Mouse (Mus musculus) adrenal gland, adult 2 months (tissue): ENCODE data around the gene Gm10153. TPM values are rescaled to one million over a fixed set of nuclear protein-coding genes. Genes with fewer than 3 reads are reported as not detected.
"Not testable (repeated sequence)": the region's sequence is repeated elsewhere in the genome, so short reads cannot be mapped to it uniquely, and the experiment has no call there.

Source experiments
- DNase-seq: peaks from one replicate; pipeline ENCODE4 v3.0.0; 2021
- polyA plus RNA-seq: library from polyadenylated mRNA; depleted of rRNA; stranded (reverse); fragments of >200 nt; gene quantifications from 2 replicates; pipeline ENCODE4 v1.2.3, GENCODE M21; 2012; rRNA removed
- total RNA-seq, 2 experiments: library from RNA; stranded (reverse); gene quantifications; 2 replicates each; pipeline ENCODE4 v1.2.3; 2021

Gm10153 gene
- total and polyA plus RNA-seq, 3 experiments: not detected

DNA sequence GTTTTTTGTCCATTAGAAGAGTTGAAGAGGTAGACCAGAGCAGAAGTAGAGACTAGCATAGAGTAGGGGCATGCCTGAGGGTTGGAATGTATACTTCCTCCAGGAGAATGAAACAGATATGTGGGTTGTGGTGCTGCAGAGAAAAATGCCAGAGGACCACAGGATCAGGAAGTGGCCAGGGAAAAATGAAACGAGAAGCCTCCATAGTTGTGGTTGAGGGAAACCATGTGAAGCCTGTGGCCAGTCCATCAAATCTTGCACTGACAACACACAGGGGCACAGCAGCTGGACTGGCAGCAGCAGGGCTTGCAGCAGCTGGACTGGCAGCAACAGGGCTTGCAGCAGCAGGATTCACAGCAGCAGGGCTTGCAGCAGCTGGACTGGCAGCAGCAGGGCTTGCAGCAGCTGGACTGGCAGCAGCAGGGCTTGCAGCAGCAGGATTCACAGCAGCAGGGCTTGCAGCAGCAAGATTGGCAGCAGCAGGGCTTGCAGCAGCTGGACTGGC is 46.6 kb downstream of the Gm10153 start:
- DNase-seq: not testable (repeated sequence)

DNA sequence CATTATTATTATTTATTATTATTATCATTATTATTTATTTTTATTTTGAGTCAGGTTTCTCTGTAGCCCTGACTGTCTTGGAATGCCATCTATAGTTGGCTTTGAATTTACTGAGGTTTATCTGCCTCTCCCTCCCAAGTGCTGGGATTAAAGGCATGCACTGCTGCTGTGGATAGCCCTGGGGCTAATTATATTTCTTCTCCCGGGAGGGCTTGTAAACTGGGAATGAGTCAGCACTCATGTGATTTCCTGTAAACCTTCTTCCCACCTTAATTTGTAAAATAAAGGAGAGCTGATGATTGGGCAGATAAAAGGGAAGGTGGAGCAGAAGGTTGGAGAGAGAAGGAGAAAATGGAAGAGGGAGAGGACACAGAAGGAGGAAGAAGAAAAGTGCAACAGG is 49.5 kb downstream of the Gm10153 start:
- DNase-seq: no peak

Other genes with a start within 250 kb of the Gm10153 start
- 1 to 10 TPM; 3.1 to 3.8 TPM for gene Brsk2, start 240.6 kb downstream of the Gm10153 start, total RNA-seq
- 2.1 and 2.5 TPM in 2 replicates for gene Brsk2, start 240.6 kb downstream of the Gm10153 start, polyA plus RNA-seq
- gene Mob2, start 129.3 kb downstream of the Gm10153 start, total RNA-seq: 10 to 100 TPM; 52.3 to 59.3 TPM
- 33.1 and 38.2 TPM in 2 replicates for gene Mob2, start 129.3 kb downstream of the Gm10153 start, polyA plus RNA-seq
- gene Dusp8, start 94.5 kb downstream of the Gm10153 start, total RNA-seq: 10 to 100 TPM; 11.1 to 15.9 TPM
- gene Dusp8, start 94.5 kb downstream of the Gm10153 start, polyA plus RNA-seq: 10.7 and 13.2 TPM in 2 replicates
- gene Gm45618, start 69.7 kb downstream of the Gm10153 start, total RNA-seq: not detected
- not detected in 2 replicates for gene Gm45618, start 69.7 kb downstream of the Gm10153 start, polyA plus RNA-seq
- gene Gm39115, start 54.4 kb downstream of the Gm10153 start, total RNA-seq: not detected
- gene Gm39115, start 54.4 kb downstream of the Gm10153 start, polyA plus RNA-seq: not detected in 2 replicates
- not detected for gene Gm45337, start 45.8 kb downstream of the Gm10153 start, total RNA-seq
- not detected in 2 replicates for gene Gm45337, start 45.8 kb downstream of the Gm10153 start, polyA plus RNA-seq
- not detected for gene Gm29735, start 33.3 kb downstream of the Gm10153 start, total RNA-seq
- not detected in 2 replicates for gene Gm29735, start 33.3 kb downstream of the Gm10153 start, polyA plus RNA-seq
- not detected for gene Gm4553, start 24.6 kb downstream of the Gm10153 start, total RNA-seq
- gene Gm4553, start 24.6 kb downstream of the Gm10153 start, polyA plus RNA-seq: not detected in 2 replicates
- gene Krtap5-2, start 14.4 kb downstream of the Gm10153 start, total RNA-seq: not detected
- gene Krtap5-2, start 14.4 kb downstream of the Gm10153 start, polyA plus RNA-seq: not detected in 2 replicates
- not detected for gene Krtap5-3, start 11.0 kb upstream of the Gm10153 start, total RNA-seq
- not detected in 2 replicates for gene Krtap5-3, start 11.0 kb upstream of the Gm10153 start, polyA plus RNA-seq
- not detected for gene Gm7579, start 21.5 kb upstream of the Gm10153 start, total RNA-seq
- gene Gm7579, start 21.5 kb upstream of the Gm10153 start, polyA plus RNA-seq: not detected in 2 replicates
- not detected for gene Krtap5-5, start 39.6 kb upstream of the Gm10153 start, total RNA-seq
- gene Krtap5-5, start 39.6 kb upstream of the Gm10153 start, polyA plus RNA-seq: 0.11 TPM in 1 of 2 replicates, not detected in the other
- not detected for gene Gm40460, start 50.7 kb upstream of the Gm10153 start, total RNA-seq
- not detected in 2 replicates for gene Gm40460, start 50.7 kb upstream of the Gm10153 start, polyA plus RNA-seq
- not detected for gene Gm2431, start 68.0 kb upstream of the Gm10153 start, total RNA-seq
- not detected in 2 replicates for gene Gm2431, start 68.0 kb upstream of the Gm10153 start, polyA plus RNA-seq
- gene Gm4559, start 84.0 kb upstream of the Gm10153 start, total RNA-seq: not detected
- gene Gm4559, start 84.0 kb upstream of the Gm10153 start, polyA plus RNA-seq: not detected in 2 replicates
- gene Krtap5-1, start 106.7 kb upstream of the Gm10153 start, total RNA-seq: not detected
- gene Krtap5-1, start 106.7 kb upstream of the Gm10153 start, polyA plus RNA-seq: not detected in 2 replicates
- not detected for gene Krtap5-4, start 113.2 kb upstream of the Gm10153 start, total RNA-seq
- not detected in 2 replicates for gene Krtap5-4, start 113.2 kb upstream of the Gm10153 start, polyA plus RNA-seq
- gene Ifitm10, start 183.4 kb upstream of the Gm10153 start, total RNA-seq: 1 to 10 TPM; 3.0 to 5.8 TPM
- gene Ifitm10, start 183.4 kb upstream of the Gm10153 start, polyA plus RNA-seq: 12.0 and 15.2 TPM in 2 replicates
- gene Gm49369, start 192.3 kb upstream of the Gm10153 start, total RNA-seq: 1 to 10 TPM; 2.9 to 6.9 TPM
- not detected in 2 replicates for gene Gm49369, start 192.3 kb upstream of the Gm10153 start, polyA plus RNA-seq
- 1,000 to 10,000 TPM in 1 of 2 experiments, 100 to 1,000 TPM in 1; 904 to 1,338 TPM for gene Ctsd, start 197.6 kb upstream of the Gm10153 start, total RNA-seq
- 889 and 996 TPM in 2 replicates for gene Ctsd, start 197.6 kb upstream of the Gm10153 start, polyA plus RNA-seq
- gene Syt8, start 244.5 kb upstream of the Gm10153 start, total RNA-seq: not detected
- 0.16 and 0.20 TPM in 2 replicates for gene Syt8, start 244.5 kb upstream of the Gm10153 start, polyA plus RNA-seq